Mouse (Mus musculus) liver, postnatal 0 days (tissue): ENCODE data around the gene Elovl6.

Experiments
- CTCF ChIP-seq: sonication (generic); IDR thresholded peaks from 2 replicates; pipeline ENCODE4 v1.5.1; 2016; ENCODE audit warnings: antibody characterized with exemption, low read depth
- EP300 ChIP-seq: IDR thresholded peaks from 2 replicates; pipeline ENCODE4 v1.6.1; 2016; ENCODE audit warnings: antibody characterized with exemption, low read depth, mild to moderate bottlenecking

DNA sequence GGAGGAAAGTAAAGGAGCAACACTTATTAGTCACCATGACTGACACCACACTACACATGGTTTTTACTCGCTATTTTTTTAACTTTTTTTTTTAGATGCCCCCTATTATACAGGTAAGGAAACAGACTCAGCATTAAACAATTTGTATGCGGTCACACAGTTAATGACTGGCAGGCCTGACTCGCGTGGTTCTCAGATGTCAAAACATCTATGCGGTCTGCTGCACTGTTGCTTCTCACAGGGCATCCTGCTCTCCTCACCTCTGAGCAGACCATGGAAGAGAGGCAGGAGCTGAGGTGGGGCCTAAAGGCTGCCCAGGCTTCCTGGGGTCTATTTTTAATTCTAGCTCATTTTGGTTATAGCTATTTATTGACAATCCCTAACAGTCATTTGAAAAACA lies 155.3 kb downstream of the Elovl6 start:
- TF ChIP-seq EP300 (no peak), CTCF (no peak)
